Mouse (Mus musculus) testis, postnatal 14 days (tissue): ENCODE measurements around the gene Gdf9.

ENCODE experiments used
- DNase-seq: peaks from one replicate; pipeline ENCODE4 v3.0.0; 2021; ENCODE audit warnings: low spot score

The Gdf9 gene

GRCm38 (mm10) chr11:53478383-53479170, 47.8 kb downstream of the Gdf9 start:
- DNase-seq: no peak

- DNase-seq: no peak
Measured at GRCm38 (mm10) chr11:53479171-53479782, 48.5 kb downstream of the Gdf9 start.

- no peak for DNase-seq
Measured at GRCm38 (mm10) chr11:53479783-53480301, 49.0 kb downstream of the Gdf9 start, which contains the start of the genes Gm9945 and Sowaha. Gene Gm9945 (plus strand): TSS chr11:53480166. Gene Sowaha (minus strand): TSS chr11:53480274.

- DNase-seq: no peak
Measured at GRCm38 (mm10) chr11:53481088-53481730, 50.4 kb downstream of the Gdf9 start.

GRCm38 (mm10) chr11:53483159-53483891, 52.5 kb downstream of the Gdf9 start:
- DNase-seq: no peak

- DNase-seq: no peak
Measured at GRCm38 (mm10) chr11:53485719-53486118, 54.9 kb downstream of the Gdf9 start.

GRCm38 (mm10) chr11:53486351-53486750, 55.5 kb downstream of the Gdf9 start:
- DNase-seq: no peak

- no peak for DNase-seq
Measured at GRCm38 (mm10) chr11:53486822-53487594, 56.2 kb downstream of the Gdf9 start.
